Mouse (Mus musculus): ENCODE measurements around the gene Actr3. TPM values are rescaled to one million over a fixed set of nuclear protein-coding genes. Genes with fewer than 3 reads are reported as not detected.

Actr3 gene
- polyA plus RNA-seq, 1 experiment from 2014 or later, result 274 TPM

GRCm38 (mm10) chr1:125351416-125352037, 84.0 kb downstream of the Actr3 start:
- Histone ChIP-seq H3K4me2 (ENCODE audit: low read length) (no peak overlapping the region), H3K27ac (replicated peaks; ENCODE audit: low read depth, low read length) (no peak overlapping the region), H3K36me3 (ENCODE audit: control insufficient read depth, insufficient read depth, low read length) (no peaks in the 10 kb centered on the region), H3K4me1 (ENCODE audit: control insufficient read depth, insufficient read depth, low read length) (no peaks in the 10 kb centered on the region), H3K9me3 (ENCODE audit: control insufficient read depth, low read length) (no peaks in the 10 kb centered on the region), H3K4me3 (replicated peaks; ENCODE audit: low read depth, low read length) (no peak overlapping the region), H3K9ac (replicated peaks; ENCODE audit: low read length) (no peak overlapping the region), H3K27me3 (ENCODE audit: control insufficient read depth, insufficient read depth, low read length) (no peaks in the 10 kb centered on the region)
- DNase-seq (no peak), ATAC-seq (ENCODE audit: low FRiP score, low TSS enrichment) (no peak)
- 85% methylated on average over 4 of the region's 4 CpGs for WGBS

- H3K9ac ChIP-seq (replicated peaks; ENCODE audit: low read length), result no peak overlapping the region
- H3K4me3 ChIP-seq (replicated peaks; ENCODE audit: low read depth, low read length), result no peak overlapping the region
- WGBS, result 89% methylated on average over 5 of the region's 5 CpGs
- no peaks in the 10 kb centered on the region for H3K4me1 ChIP-seq (ENCODE audit: control insufficient read depth, insufficient read depth, low read length)
- H3K4me2 ChIP-seq (ENCODE audit: low read length), result no peak overlapping the region
- no peaks in the 10 kb centered on the region for H3K9me3 ChIP-seq (ENCODE audit: control insufficient read depth, low read length)
- H3K36me3 ChIP-seq (ENCODE audit: control insufficient read depth, insufficient read depth, low read length), result no peaks in the 10 kb centered on the region
- H3K27ac ChIP-seq (replicated peaks; ENCODE audit: low read depth, low read length), result no peak overlapping the region
- ATAC-seq (ENCODE audit: low FRiP score, low TSS enrichment) (no peak), DNase-seq (no peak)
- H3K27me3 ChIP-seq (ENCODE audit: control insufficient read depth, insufficient read depth, low read length), result no peaks in the 10 kb centered on the region
Observed at GRCm38 (mm10) chr1:125350843-125351242, 84.7 kb downstream of the Actr3 start.

- no peak for ATAC-seq (ENCODE audit: low FRiP score, low TSS enrichment)
- no peaks in the 10 kb centered on the region for H3K36me3 ChIP-seq (ENCODE audit: control insufficient read depth, insufficient read depth, low read length)
- H3K27me3 ChIP-seq (ENCODE audit: control insufficient read depth, insufficient read depth, low read length), result no peaks in the 10 kb centered on the region
- no peaks in the 10 kb centered on the region for H3K9me3 ChIP-seq (ENCODE audit: control insufficient read depth, low read length)
- no peak overlapping the region for H3K9ac ChIP-seq (replicated peaks; ENCODE audit: low read length)
- DNase-seq, result no peak
- H3K4me3 ChIP-seq (replicated peaks; ENCODE audit: low read depth, low read length), result no peak overlapping the region
- no peak overlapping the region for H3K27ac ChIP-seq (replicated peaks; ENCODE audit: low read depth, low read length)
- H3K4me1 ChIP-seq (ENCODE audit: control insufficient read depth, insufficient read depth, low read length), result no peaks in the 10 kb centered on the region
- WGBS, result 93% methylated on average over 9 of the region's 9 CpGs
- H3K4me2 ChIP-seq (ENCODE audit: low read length), result no peak overlapping the region
Observed at GRCm38 (mm10) chr1:125345854-125346253, 89.7 kb downstream of the Actr3 start.

GRCm38 (mm10) chr1:125345448-125345847, 90.1 kb downstream of the Actr3 start:
- no peak for DNase-seq
- Histone ChIP-seq H3K36me3 (ENCODE audit: control insufficient read depth, insufficient read depth, low read length) (no peaks in the 10 kb centered on the region), H3K4me2 (ENCODE audit: low read length) (no peak overlapping the region), H3K27ac (replicated peaks; ENCODE audit: low read depth, low read length) (no peak overlapping the region), H3K9ac (replicated peaks; ENCODE audit: low read length) (no peak overlapping the region), H3K9me3 (ENCODE audit: control insufficient read depth, low read length) (no peaks in the 10 kb centered on the region), H3K27me3 (ENCODE audit: control insufficient read depth, insufficient read depth, low read length) (no peaks in the 10 kb centered on the region), H3K4me1 (ENCODE audit: control insufficient read depth, insufficient read depth, low read length) (no peaks in the 10 kb centered on the region), H3K4me3 (replicated peaks; ENCODE audit: low read depth, low read length) (no peak overlapping the region)
- ATAC-seq (ENCODE audit: low FRiP score, low TSS enrichment), result no peak
- 92% methylated on average over 6 of the region's 6 CpGs for WGBS

GRCm38 (mm10) chr1:125343105-125343504, 92.4 kb downstream of the Actr3 start:
- Histone ChIP-seq H3K27me3 (ENCODE audit: control insufficient read depth, insufficient read depth, low read length) (no peaks in the 10 kb centered on the region), H3K9me3 (ENCODE audit: control insufficient read depth, low read length) (no peaks in the 10 kb centered on the region), H3K27ac (replicated peaks; ENCODE audit: low read depth, low read length) (no peak overlapping the region), H3K4me1 (ENCODE audit: control insufficient read depth, insufficient read depth, low read length) (no peaks in the 10 kb centered on the region), H3K4me3 (replicated peaks; ENCODE audit: low read depth, low read length) (no peak overlapping the region), H3K4me2 (ENCODE audit: low read length) (no peak overlapping the region), H3K9ac (replicated peaks; ENCODE audit: low read length) (no peak overlapping the region), H3K36me3 (ENCODE audit: control insufficient read depth, insufficient read depth, low read length) (no peaks in the 10 kb centered on the region)
- 77% methylated on average over 2 of the region's 2 CpGs for WGBS
- no peak for DNase-seq
- no peak for ATAC-seq (ENCODE audit: low FRiP score, low TSS enrichment)

Other genes starting within 250 kb of the Actr3 start
- gene Slc35f5, start 124.9 kb upstream of the Actr3 start, polyA plus RNA-seq (2014; fragmentation: Nextera tagmentation; extraction: Ambion mirVana), result 29.4 and 32.5 TPM in 2 replicates
- gene Gpr39, start 241.3 kb upstream of the Actr3 start, polyA plus RNA-seq (2014; fragmentation: Nextera tagmentation; extraction: Ambion mirVana), result not detected in 2 replicates

Data from midbrain, embryonic 14.5 days (tissue).